ENCODE assay signal across 10 mouse cellular contexts in the genomic region with DNA sequence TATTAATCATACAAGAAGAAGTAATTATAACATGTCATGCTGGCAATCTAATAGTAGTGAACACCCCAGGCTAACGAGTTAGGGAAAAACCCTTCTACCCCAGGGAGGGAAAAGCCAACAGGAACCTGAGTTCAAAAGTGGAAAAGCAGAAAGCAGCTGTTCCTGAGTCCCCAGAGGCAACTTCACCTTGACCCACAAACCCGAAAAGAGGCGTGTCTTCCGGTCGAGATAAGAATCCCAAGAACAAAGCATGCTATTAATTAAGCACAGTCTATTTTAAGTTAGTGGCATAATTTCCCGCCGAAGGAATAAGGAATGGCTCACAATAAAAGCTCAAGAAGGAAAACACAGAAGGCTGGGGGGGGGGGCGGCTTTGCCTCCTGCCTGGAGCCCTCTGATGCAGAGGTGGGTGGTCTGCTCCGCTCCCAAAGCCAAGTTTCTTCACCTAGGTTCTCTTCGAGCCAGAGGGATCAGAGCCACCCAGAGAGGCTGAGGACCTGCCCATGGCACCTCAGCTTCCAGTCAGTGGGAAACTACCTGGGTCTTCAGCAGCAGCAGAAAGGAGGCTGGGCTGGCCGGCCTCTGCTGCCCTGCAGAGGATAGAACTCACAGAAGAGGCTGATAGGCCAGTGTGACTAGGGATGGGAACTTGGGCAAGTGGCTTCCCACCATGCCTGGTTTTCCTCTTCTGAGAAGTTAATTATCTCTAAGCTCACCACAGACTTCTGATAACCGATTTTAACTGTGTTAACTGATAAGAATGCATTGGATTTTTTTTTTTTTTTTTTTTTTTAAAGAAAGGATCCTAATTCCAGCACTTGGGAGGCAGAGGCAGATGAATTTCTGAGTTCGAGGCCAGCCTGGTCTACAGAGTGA. TPM values are rescaled to one million over a fixed set of nuclear protein-coding genes. Genes with fewer than 3 reads are reported as not detected.
DNase-seq lines count a peak whose midpoint lies in the region; ATAC-seq and TF ChIP-seq lines count a peak whose summit lies in the region.
"Had no signal": no experiment of that assay in that cellular context is flagged by ENCODE, and none has a peak within 500 bp of the region (broad histone marks: within the 10 kb centered on the region; RNA-seq: fewer than 3 reads in every experiment).

No protein-coding gene starts in this region.

- H3K4me1 ChIP-seq in lung, embryonic 14.5 days (ENCODE audit: insufficient read depth), result peaks cover 16% of the 10 kb centered on the region
- peaks cover 27% of the 10 kb centered on the region for H3K4me1 ChIP-seq in heart, embryonic 13.5 days
- peaks cover 31% of the 10 kb centered on the region for H3K4me1 ChIP-seq in limb, embryonic 15.5 days

- no peak for TF ChIP-seq CTCF in lung, embryonic 14.5 days (IDR thresholded peaks at IDR 0.05; ENCODE audit: low read depth)

- H3K27ac ChIP-seq in lung, embryonic 14.5 days (ENCODE audit: low read depth), result peak overlapping the region; percentile 69; the same call in 1 of the 2 replicates
- H3K27ac ChIP-seq in heart, embryonic 13.5 days (replicated peaks), result 0 out of 2 replicates have a peak overlapping the region, but pooled peaks have one; percentile 4
- H3K27ac ChIP-seq in limb, embryonic 15.5 days, result peak overlapping the region; percentile 22; the same call in 1 of the 2 replicates
- H3K27ac ChIP-seq: hindbrain, embryonic 12.5 days; midbrain, embryonic 13.5 days had no signal

- no peak overlapping the region for H3K9ac ChIP-seq in lung, embryonic 14.5 days
- H3K9ac ChIP-seq in heart, embryonic 13.5 days, result 0 out of 2 replicates have a peak overlapping the region, but pooled peaks have one; percentile 15
- 0 out of 2 replicates have a peak overlapping the region, but pooled peaks have one; percentile 4 for H3K9ac ChIP-seq in limb, embryonic 15.5 days
- H3K9ac ChIP-seq: hindbrain, embryonic 12.5 days; midbrain, embryonic 13.5 days had no signal

- no peaks in the 10 kb centered on the region for H3K9me3 ChIP-seq in lung, embryonic 14.5 days (ENCODE audit: low read depth, low read length)
- H3K9me3 ChIP-seq in heart, embryonic 13.5 days, result no peaks in the 10 kb centered on the region
- no peaks in the 10 kb centered on the region for H3K9me3 ChIP-seq in limb, embryonic 15.5 days
- H3K9me3 ChIP-seq: hindbrain, embryonic 12.5 days; midbrain, embryonic 13.5 days had no signal

- H3K4me2 ChIP-seq in lung, embryonic 14.5 days, result 0 out of 2 replicates have a peak overlapping the region, but pooled peaks have one; percentile 5
- no peak overlapping the region for H3K4me2 ChIP-seq in heart, embryonic 13.5 days
- H3K4me2 ChIP-seq in limb, embryonic 15.5 days, result no peak overlapping the region
- H3K4me2 ChIP-seq: hindbrain, embryonic 12.5 days; midbrain, embryonic 13.5 days had no signal

- ATAC-seq in CD4-positive, CD25-positive, alpha-beta regulatory T cell, adult 4 months, result no peak
- no peak for ATAC-seq in lung, embryonic 14.5 days (ENCODE audit: insufficient read depth)
- no peak for ATAC-seq in heart, embryonic 13.5 days (ENCODE audit: extremely low read depth, insufficient number of reproducible peaks, low FRiP score, low TSS enrichment)
- ATAC-seq in limb, embryonic 15.5 days (ENCODE audit: insufficient number of reproducible peaks, low FRiP score, low TSS enrichment, low read depth), result no peak
- ATAC-seq: midbrain, embryonic 13.5 days had no signal

- WGBS in lung, embryonic 14.5 days, result 39% methylated on average over 13 of the region's 13 CpGs
- WGBS in heart, embryonic 13.5 days, result 37% methylated on average over 13 of the region's 13 CpGs
- WGBS in limb, embryonic 15.5 days, result 20% methylated on average over 13 of the region's 13 CpGs

- DNase-seq in CD4-positive, CD25-positive, alpha-beta regulatory T cell, adult 2 months (ENCODE audit: low read depth, low spot score), result peak; percentile 48
- peak; percentile 61 for DNase-seq in lung, embryonic 14.5 days
- DNase-seq in lung, postnatal 14 days, result no peak
- DNase-seq in testis, postnatal 10 days (ENCODE audit: low spot score), result no peak
- DNase-seq in cerebellum, adult 9-10 months, result no peak

- no peaks in the 10 kb centered on the region for H3K36me3 ChIP-seq in lung, embryonic 14.5 days (ENCODE audit: insufficient read depth)
- H3K36me3 ChIP-seq in heart, embryonic 13.5 days, result no peaks in the 10 kb centered on the region
- H3K36me3 ChIP-seq in limb, embryonic 15.5 days, result no peaks in the 10 kb centered on the region
- H3K36me3 ChIP-seq: hindbrain, embryonic 12.5 days; midbrain, embryonic 13.5 days had no signal

- H3K27me3 ChIP-seq in lung, embryonic 14.5 days (ENCODE audit: insufficient read depth, low read length), result no peaks in the 10 kb centered on the region
- no peaks in the 10 kb centered on the region for H3K27me3 ChIP-seq in heart, embryonic 13.5 days (replicated peaks)
- H3K27me3 ChIP-seq in limb, embryonic 15.5 days, result no peaks in the 10 kb centered on the region
- H3K27me3 ChIP-seq: hindbrain, embryonic 12.5 days; midbrain, embryonic 13.5 days had no signal

- no peak overlapping the region for H3K4me3 ChIP-seq in lung, embryonic 14.5 days (ENCODE audit: low read depth, low read length)
- H3K4me3 ChIP-seq in heart, embryonic 13.5 days, result no peak overlapping the region
- no peak overlapping the region for H3K4me3 ChIP-seq in limb, embryonic 15.5 days
- H3K4me3 ChIP-seq: hindbrain, embryonic 12.5 days; midbrain, embryonic 13.5 days had no signal

RNA-seq across cellular contexts. Expression of a gene that starts 3.3 kb away (rescaled TPM):
- 10 to 100 TPM; 28.9 to 37.0 TPM for polyA plus RNA-seq in CD4-positive, CD25-positive, alpha-beta regulatory T cell, adult 4 months (2017; shearing (Covaris generic))
- polyA plus RNA-seq in lung, embryonic 14.5 days (2014; fragmentation: Nextera tagmentation; extraction: Ambion mirVana), result 72.4 and 81.1 TPM in 2 replicates
- 65.8 and 71.6 TPM in 2 replicates for polyA plus RNA-seq in heart, embryonic 13.5 days (2015; fragmentation: Nextera tagmentation; extraction: Ambion mirVana)
- 89.3 and 97.9 TPM in 2 replicates for polyA plus RNA-seq in limb, embryonic 15.5 days (2015; fragmentation: Nextera tagmentation; extraction: Ambion mirVana)

RNA-seq across cellular contexts. Expression of a gene that starts 26.5 kb away (rescaled TPM):
- 10 to 100 TPM; 16.1 to 16.4 TPM for polyA plus RNA-seq in CD4-positive, CD25-positive, alpha-beta regulatory T cell, adult 4 months (2017; shearing (Covaris generic))
- 41.9 and 45.4 TPM in 2 replicates for polyA plus RNA-seq in lung, embryonic 14.5 days (2014; fragmentation: Nextera tagmentation; extraction: Ambion mirVana)
- 17.3 and 18.5 TPM in 2 replicates for polyA plus RNA-seq in heart, embryonic 13.5 days (2015; fragmentation: Nextera tagmentation; extraction: Ambion mirVana)
- polyA plus RNA-seq in limb, embryonic 15.5 days (2015; fragmentation: Nextera tagmentation; extraction: Ambion mirVana), result 34.8 and 36.9 TPM in 2 replicates

RNA-seq across cellular contexts. Expression of a gene that starts 32.9 kb away (rescaled TPM):
- polyA plus RNA-seq in CD4-positive, CD25-positive, alpha-beta regulatory T cell, adult 4 months (2017; shearing (Covaris generic)), result not detected
- 2.4 and 2.6 TPM in 2 replicates for polyA plus RNA-seq in lung, embryonic 14.5 days (2014; fragmentation: Nextera tagmentation; extraction: Ambion mirVana)
- polyA plus RNA-seq in heart, embryonic 13.5 days (2015; fragmentation: Nextera tagmentation; extraction: Ambion mirVana), result 0.53 and 0.60 TPM in 2 replicates
- 1.2 and 1.3 TPM in 2 replicates for polyA plus RNA-seq in limb, embryonic 15.5 days (2015; fragmentation: Nextera tagmentation; extraction: Ambion mirVana)

RNA-seq across cellular contexts. Expression of a gene that starts 42.2 kb away (rescaled TPM):
- polyA plus RNA-seq in CD4-positive, CD25-positive, alpha-beta regulatory T cell, adult 4 months (2017; shearing (Covaris generic)), result 10 to 100 TPM; 10.6 to 28.4 TPM
- polyA plus RNA-seq in lung, embryonic 14.5 days (2014; fragmentation: Nextera tagmentation; extraction: Ambion mirVana), result 43.8 and 46.9 TPM in 2 replicates
- 103 and 112 TPM in 2 replicates for polyA plus RNA-seq in heart, embryonic 13.5 days (2015; fragmentation: Nextera tagmentation; extraction: Ambion mirVana)
- 45.6 and 52.8 TPM in 2 replicates for polyA plus RNA-seq in limb, embryonic 15.5 days (2015; fragmentation: Nextera tagmentation; extraction: Ambion mirVana)

Comparison
In these comparisons a context has a peak if more than half of its experiments do, and no peak if none do; other contexts are left out.
1. DNase-seq: peak in CD4-positive, CD25-positive, alpha-beta regulatory T cell, adult 2 months (single experiment) and lung, embryonic 14.5 days (single experiment); none in lung, postnatal 14 days (single experiment), testis, postnatal 10 days (single experiment) and cerebellum, adult 9-10 months (single experiment).
2. H3K27ac ChIP-seq: peak in every context shown above with its lines; median percentile 69 in lung, embryonic 14.5 days; 22 in limb, embryonic 15.5 days; 4 in heart, embryonic 13.5 days.